Mouse (Mus musculus) hindbrain, embryonic 10.5 days (tissue): ENCODE results near the gene Dtd2. TPM values are rescaled to one million over a fixed set of nuclear protein-coding genes. Genes with fewer than 3 reads are reported as not detected.

Experiments used
- DNase-seq: peaks from one replicate; pipeline ENCODE4 v3.0.0-alpha.2; 2017; ENCODE audit warnings: low spot score
- H3K27ac ChIP-seq: fragments of 300-500 bp; sonication (generic); 2 replicates; pipeline ENCODE4 v1.5.1; 2016; ENCODE audit warnings: mild to moderate bottlenecking, moderate library complexity
- H3K27me3 ChIP-seq: fragments of 300-500 bp; sonication (generic); 2 replicates; pipeline ENCODE4 v1.6.1; 2016; ENCODE audit warnings: mild to moderate bottlenecking; ENCODE audit not compliant: poor library complexity, insufficient read depth, severe bottlenecking
- H3K36me3 ChIP-seq: fragments of 300-500 bp; sonication (generic); 2 replicates; pipeline ENCODE4 v1.6.1; 2016; ENCODE audit warnings: mild to moderate bottlenecking, moderate library complexity
- H3K4me1 ChIP-seq: fragments of 300-500 bp; sonication (generic); replicated peaks from 2 replicates; pipeline ENCODE4 v1.6.1; 2016; ENCODE audit warnings: mild to moderate bottlenecking
- H3K4me3 ChIP-seq: fragments of 300-500 bp; sonication (generic); 2 replicates; pipeline ENCODE4 v1.5.1; 2016; ENCODE audit warnings: mild to moderate bottlenecking, moderate library complexity
- H3K9me3 ChIP-seq: fragments of 300-500 bp; sonication (generic); 2 replicates; pipeline ENCODE4 v1.6.1; 2016; ENCODE audit warnings: mild to moderate bottlenecking, moderate library complexity
- WGBS: fragments of 180-500 bp; shearing (Covaris S2); methylation state at CpG from one replicate; pipeline ENCODE4 v1.1.7; 2016; 5-methylcytosine and 5-hydroxymethylcytosine counted together
- polyA plus RNA-seq: library from polyadenylated mRNA; unstranded; fragments of >200 nt; fragmentation: Nextera tagmentation; extraction: Ambion mirVana; gene quantifications from 2 replicates; pipeline ENCODE4 v1.2.1, GENCODE M21; 2016

Dtd2 gene
- polyA plus RNA-seq: 24.3 and 25.9 TPM in 2 replicates

- peaks cover 8% of the 10 kb centered on the region; the same call in 1 of the 2 replicates for H3K36me3 ChIP-seq
- H3K27ac ChIP-seq: peak within 1 kb of the TSS; percentile 87
- WGBS: 2% methylated on average over 46 of the region's 46 CpGs
- H3K4me3 ChIP-seq: peak within 1 kb of the TSS; percentile 60
- no peaks in the 10 kb centered on the region for H3K27me3 ChIP-seq
- no peaks in the 10 kb centered on the region for H3K9me3 ChIP-seq
- H3K4me1 ChIP-seq: peaks cover 18% of the 10 kb centered on the region
- DNase-seq: peak; percentile 94
Measured at GRCm38 (mm10) chr12:52005877-52006632, at the start of gene Dtd2. Gene Dtd2 (minus strand): TSS chr12:52006501.

- Histone ChIP-seq H3K9me3 (no peaks in the 10 kb centered on the region), H3K27ac (no peak overlapping the region), H3K4me1 (no peaks in the 10 kb centered on the region), H3K27me3 (no peaks in the 10 kb centered on the region), H3K4me3 (no peak overlapping the region), H3K36me3 (no peaks in the 10 kb centered on the region)
- DNase-seq: no peak
- 85% methylated on average over 2 of the region's 2 CpGs for WGBS
Measured at GRCm38 (mm10) chr12:52049324-52049723, 43.0 kb upstream of the Dtd2 start.

- H3K4me1 ChIP-seq: no peaks in the 10 kb centered on the region
- no peaks in the 10 kb centered on the region for H3K9me3 ChIP-seq
- no peak overlapping the region for H3K4me3 ChIP-seq
- no peak overlapping the region for H3K27ac ChIP-seq
- no peaks in the 10 kb centered on the region for H3K27me3 ChIP-seq
- H3K36me3 ChIP-seq: no peaks in the 10 kb centered on the region
- DNase-seq: no peak
- 89% methylated on average over 4 of the region's 4 CpGs for whole genome bisulfite sequencing
Measured at GRCm38 (mm10) chr12:52046371-52046770, 40.1 kb upstream of the Dtd2 start.

- Histone ChIP-seq H3K27me3 (no peaks in the 10 kb centered on the region), H3K36me3 (no peaks in the 10 kb centered on the region), H3K4me1 (no peaks in the 10 kb centered on the region), H3K4me3 (no peak overlapping the region), H3K27ac (no peak overlapping the region), H3K9me3 (no peaks in the 10 kb centered on the region)
- DNase-seq: no peak
- WGBS: 90% methylated on average over 10 of the region's 10 CpGs
Measured at GRCm38 (mm10) chr12:52042818-52043336, 36.6 kb upstream of the Dtd2 start.

- Histone ChIP-seq H3K4me1 (no peaks in the 10 kb centered on the region), H3K27me3 (no peaks in the 10 kb centered on the region), H3K36me3 (no peaks in the 10 kb centered on the region), H3K4me3 (no peak overlapping the region), H3K9me3 (no peaks in the 10 kb centered on the region), H3K27ac (no peak overlapping the region)
- WGBS: 73% methylated on average over 3 of the region's 3 CpGs
- no peak for DNase-seq
Measured at GRCm38 (mm10) chr12:52038352-52038751, 32.1 kb upstream of the Dtd2 start.

- WGBS: 93% methylated on average over 3 of the region's 3 CpGs
- Histone ChIP-seq H3K4me3 (no peak overlapping the region), H3K36me3 (no peaks in the 10 kb centered on the region), H3K4me1 (no peaks in the 10 kb centered on the region), H3K27me3 (no peaks in the 10 kb centered on the region), H3K27ac (no peak overlapping the region), H3K9me3 (no peaks in the 10 kb centered on the region)
- DNase-seq: no peak
Measured at GRCm38 (mm10) chr12:52034956-52035355, 28.7 kb upstream of the Dtd2 start.

- no peak for DNase-seq
- Histone ChIP-seq H3K4me3 (no peak overlapping the region), H3K9me3 (no peaks in the 10 kb centered on the region), H3K27ac (no peak overlapping the region), H3K36me3 (no peaks in the 10 kb centered on the region), H3K4me1 (no peaks in the 10 kb centered on the region), H3K27me3 (no peaks in the 10 kb centered on the region)
- WGBS: 90% methylated on average over 6 of the region's 6 CpGs
Measured at GRCm38 (mm10) chr12:52032276-52032675, 26.0 kb upstream of the Dtd2 start.

GRCm38 (mm10) chr12:52027963-52028362 is 21.7 kb upstream of the Dtd2 start, which contains the start of gene Gpr33:
Gene Gpr33 (minus strand): TSS chr12:52028063.
- WGBS: 92% methylated on average over 3 of the region's 3 CpGs

GRCm38 (mm10) chr12:52014494-52015029 is 8.3 kb upstream of the Dtd2 start:
- H3K4me1 ChIP-seq: peaks cover 11% of the 10 kb centered on the region
- H3K4me3 ChIP-seq: no peak overlapping the region
- H3K27ac ChIP-seq: no peak overlapping the region
- WGBS: 93% methylated on average over 7 of the region's 7 CpGs
- no peaks in the 10 kb centered on the region for H3K27me3 ChIP-seq
- DNase-seq: no peak
- no peaks in the 10 kb centered on the region for H3K9me3 ChIP-seq
- H3K36me3 ChIP-seq: no peaks in the 10 kb centered on the region

More at GRCm38 (mm10) chr12:52027963-52028362, 21.7 kb upstream of the Dtd2 start, which contains the start of gene Gpr33:
- H3K27me3 ChIP-seq: no peaks in the 10 kb centered on the region
- no peak for DNase-seq
- H3K36me3 ChIP-seq: no peaks in the 10 kb centered on the region
- no peaks in the 10 kb centered on the region for H3K9me3 ChIP-seq
- no peak within 1 kb of the TSS for H3K27ac ChIP-seq
- H3K4me3 ChIP-seq: no peak within 1 kb of the TSS
- H3K4me1 ChIP-seq: no peaks in the 10 kb centered on the region; the same call in 1 of the 2 replicates

GRCm38 (mm10) chr12:52014044-52014443 is 7.7 kb upstream of the Dtd2 start:
- Histone ChIP-seq H3K36me3 (no peaks in the 10 kb centered on the region), H3K4me3 (no peak overlapping the region), H3K4me1 (peaks cover 13% of the 10 kb centered on the region), H3K27ac (no peak overlapping the region), H3K27me3 (no peaks in the 10 kb centered on the region), H3K9me3 (no peaks in the 10 kb centered on the region)
- 85% methylated on average over 11 of the region's 11 CpGs for WGBS
- DNase-seq: no peak

- peak; percentile 11 for DNase-seq
- H3K27ac ChIP-seq: peak overlapping the region; percentile 26; the same call in 1 of the 2 replicates
- no peaks in the 10 kb centered on the region for H3K27me3 ChIP-seq
- H3K9me3 ChIP-seq: no peaks in the 10 kb centered on the region
- WGBS: 54% methylated on average over 9 of the region's 9 CpGs
- H3K36me3 ChIP-seq: no peaks in the 10 kb centered on the region
- H3K4me3 ChIP-seq: no peak overlapping the region
- peaks cover 13% of the 10 kb centered on the region for H3K4me1 ChIP-seq
Measured at GRCm38 (mm10) chr12:52013274-52013673, 7.0 kb upstream of the Dtd2 start.

- WGBS: 88% methylated on average over 8 of the region's 8 CpGs
- DNase-seq: no peak
- no peak overlapping the region for H3K27ac ChIP-seq
- H3K4me3 ChIP-seq: no peak overlapping the region
- H3K9me3 ChIP-seq: no peaks in the 10 kb centered on the region
- H3K4me1 ChIP-seq: peaks cover 13% of the 10 kb centered on the region
- no peaks in the 10 kb centered on the region for H3K36me3 ChIP-seq
- H3K27me3 ChIP-seq: no peaks in the 10 kb centered on the region
Measured at GRCm38 (mm10) chr12:52012159-52012558, 5.9 kb upstream of the Dtd2 start.

GRCm38 (mm10) chr12:52010630-52010961 is 4.3 kb upstream of the Dtd2 start:
- Histone ChIP-seq H3K4me1 (peaks cover 18% of the 10 kb centered on the region), H3K36me3 (no peaks in the 10 kb centered on the region), H3K27ac (peak overlapping the region; percentile 62; the same call in 1 of the 2 replicates), H3K9me3 (no peaks in the 10 kb centered on the region), H3K4me3 (no peak overlapping the region), H3K27me3 (no peaks in the 10 kb centered on the region)
- WGBS: 62% methylated on average over 2 of the region's 2 CpGs
- DNase-seq: no peak
